In the genomic region with DNA sequence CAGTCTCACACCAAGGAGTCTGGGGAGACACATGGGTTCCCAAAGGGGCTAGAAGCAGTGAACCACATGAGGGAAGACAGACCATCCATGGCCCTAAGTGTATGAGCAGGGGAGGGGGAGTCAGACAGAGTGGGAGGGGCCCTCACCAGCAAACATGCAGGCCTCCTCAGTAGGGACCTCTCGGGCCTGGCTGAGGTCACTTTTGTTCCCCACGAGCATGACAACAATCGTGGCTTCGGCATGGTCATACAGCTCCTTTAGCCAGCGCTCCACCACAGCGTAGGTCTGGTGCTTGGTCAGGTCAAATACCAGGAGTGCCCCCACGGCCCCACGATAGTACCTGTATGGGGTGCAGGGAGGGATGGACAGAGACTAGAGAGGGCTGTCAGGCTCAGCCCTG, we compare ENCODE assay signal across 20 mouse cellular contexts. TPM values are rescaled to one million over a fixed set of nuclear protein-coding genes. Genes with fewer than 3 reads are reported as not detected.
DNase-seq lines count a peak whose midpoint lies in the region; ATAC-seq lines count a peak whose summit lies in the region.
"Had no signal": no experiment of that assay in that cellular context is flagged by ENCODE, and none has a peak within 500 bp of the region (broad histone marks: within the 10 kb centered on the region; RNA-seq: fewer than 3 reads in every experiment).

No protein-coding gene starts in this region.

- WGBS in forebrain, embryonic 11.5 days: 85% methylated on average over 8 of the region's 8 CpGs
- WGBS in forebrain, embryonic 14.5 days: 80% methylated on average over 8 of the region's 8 CpGs
- WGBS in midbrain, embryonic 13.5 days: 79% methylated on average over 8 of the region's 8 CpGs
- WGBS in midbrain, embryonic 16.5 days: 81% methylated on average over 8 of the region's 8 CpGs
- 81% methylated on average over 8 of the region's 8 CpGs for WGBS in embryonic facial prominence, embryonic 13.5 days

- peak; percentile 51 for DNase-seq in forebrain, embryonic 11.5 days (ENCODE audit: low spot score)
- no peak for DNase-seq in forebrain, embryonic 14.5 days (ENCODE audit: low spot score)
- peak; percentile 12 for DNase-seq in kidney, postnatal 10 days
- DNase-seq in kidney, adult 9 months: no peak
- DNase-seq in urinary bladder, adult 18-20 months (ENCODE audit: low spot score in 2 of 2): no peak
- DNase-seq: adrenal gland, postnatal 10 days; cerebellum, adult 11 months; cerebellum, adult 9-10 months; gastrocnemius, postnatal 36 days; heart, adult 11 months; heart, postnatal 36 days had no signal

- peaks cover 3% of the 10 kb centered on the region; the same call in 1 of the 2 replicates for H3K36me3 ChIP-seq in forebrain, embryonic 11.5 days (ENCODE audit: control insufficient read depth, insufficient read depth, low read length)
- peaks cover 28% of the 10 kb centered on the region for H3K36me3 ChIP-seq in forebrain, embryonic 14.5 days (ENCODE audit: control insufficient read depth, insufficient read depth, low read length)
- peaks cover 24% of the 10 kb centered on the region for H3K36me3 ChIP-seq in midbrain, embryonic 13.5 days
- H3K36me3 ChIP-seq in midbrain, embryonic 16.5 days (ENCODE audit: control insufficient read depth, insufficient read depth, low read length): peaks cover 9% of the 10 kb centered on the region
- H3K36me3 ChIP-seq in embryonic facial prominence, embryonic 13.5 days: peaks cover 24% of the 10 kb centered on the region

- no peak for ATAC-seq in forebrain, embryonic 11.5 days (replicated peaks; ENCODE audit: low FRiP score)
- ATAC-seq in forebrain, embryonic 14.5 days: no peak
- no peak for ATAC-seq in midbrain, embryonic 13.5 days
- ATAC-seq in midbrain, embryonic 16.5 days: no peak
- no peak for ATAC-seq in embryonic facial prominence, embryonic 13.5 days (ENCODE audit: insufficient number of reproducible peaks, insufficient read depth, low FRiP score, low TSS enrichment, low read depth)
- ATAC-seq: forebrain, embryonic 15.5 days had no signal

- no peaks in the 10 kb centered on the region for H3K27me3 ChIP-seq in forebrain, embryonic 11.5 days (ENCODE audit: control insufficient read depth, insufficient read depth, low read length)
- H3K27me3 ChIP-seq in forebrain, embryonic 14.5 days (replicated peaks; ENCODE audit: control insufficient read depth, insufficient read depth, low read length): no peaks in the 10 kb centered on the region
- no peaks in the 10 kb centered on the region for H3K27me3 ChIP-seq in midbrain, embryonic 13.5 days
- H3K27me3 ChIP-seq in midbrain, embryonic 16.5 days (ENCODE audit: control insufficient read depth, insufficient read depth, low read depth, low read length): no peaks in the 10 kb centered on the region
- no peaks in the 10 kb centered on the region for H3K27me3 ChIP-seq in embryonic facial prominence, embryonic 13.5 days
- H3K27me3 ChIP-seq: embryonic facial prominence, embryonic 15.5 days; forebrain, embryonic 15.5 days; heart, embryonic 13.5 days; hindbrain, embryonic 12.5 days had no signal

- peaks cover 15% of the 10 kb centered on the region for H3K4me1 ChIP-seq in forebrain, embryonic 11.5 days (replicated peaks; ENCODE audit: control insufficient read depth, insufficient read depth, low read length)
- H3K4me1 ChIP-seq in forebrain, embryonic 14.5 days (ENCODE audit: control insufficient read depth, insufficient read depth, low read length): peaks cover 23% of the 10 kb centered on the region
- H3K4me1 ChIP-seq in midbrain, embryonic 13.5 days (replicated peaks): peaks cover 49% of the 10 kb centered on the region
- peaks cover 22% of the 10 kb centered on the region for H3K4me1 ChIP-seq in midbrain, embryonic 16.5 days (ENCODE audit: control insufficient read depth, insufficient read depth, low read length)
- peaks cover 42% of the 10 kb centered on the region for H3K4me1 ChIP-seq in embryonic facial prominence, embryonic 13.5 days

- no peak overlapping the region for H3K4me2 ChIP-seq in forebrain, embryonic 11.5 days (ENCODE audit: low read depth, low read length, severe bottlenecking)
- no peak overlapping the region for H3K4me2 ChIP-seq in forebrain, embryonic 14.5 days (ENCODE audit: low read length)
- H3K4me2 ChIP-seq in midbrain, embryonic 13.5 days (replicated peaks): no peak overlapping the region
- H3K4me2 ChIP-seq in midbrain, embryonic 16.5 days (ENCODE audit: low read length): no peak overlapping the region
- H3K4me2 ChIP-seq in embryonic facial prominence, embryonic 13.5 days: no peak overlapping the region
- H3K4me2 ChIP-seq: embryonic facial prominence, embryonic 15.5 days; forebrain, embryonic 15.5 days; heart, embryonic 13.5 days; hindbrain, embryonic 12.5 days had no signal

- no peaks in the 10 kb centered on the region for H3K9me3 ChIP-seq in forebrain, embryonic 11.5 days (ENCODE audit: control insufficient read depth, low read length)
- no peaks in the 10 kb centered on the region for H3K9me3 ChIP-seq in forebrain, embryonic 14.5 days (replicated peaks; ENCODE audit: control insufficient read depth, low read length)
- H3K9me3 ChIP-seq in midbrain, embryonic 13.5 days: no peaks in the 10 kb centered on the region
- H3K9me3 ChIP-seq in midbrain, embryonic 16.5 days (replicated peaks; ENCODE audit: control insufficient read depth, low read length, poor library complexity, severe bottlenecking): no peaks in the 10 kb centered on the region
- no peaks in the 10 kb centered on the region for H3K9me3 ChIP-seq in embryonic facial prominence, embryonic 13.5 days
- H3K9me3 ChIP-seq: embryonic facial prominence, embryonic 15.5 days; forebrain, embryonic 15.5 days; heart, embryonic 13.5 days; hindbrain, embryonic 12.5 days had no signal

- H3K4me3 ChIP-seq in forebrain, embryonic 11.5 days (ENCODE audit: low read depth, low read length): no peak overlapping the region
- H3K4me3 ChIP-seq in forebrain, embryonic 14.5 days (ENCODE audit: low read depth, low read length): no peak overlapping the region
- no peak overlapping the region for H3K4me3 ChIP-seq in midbrain, embryonic 13.5 days (replicated peaks)
- no peak overlapping the region for H3K4me3 ChIP-seq in midbrain, embryonic 16.5 days (ENCODE audit: low read depth, low read length)
- no peak overlapping the region for H3K4me3 ChIP-seq in embryonic facial prominence, embryonic 13.5 days
- H3K4me3 ChIP-seq: embryonic facial prominence, embryonic 15.5 days; erythroblast, embryonic 14.5 days; forebrain, embryonic 15.5 days; heart, embryonic 13.5 days; hindbrain, embryonic 12.5 days had no signal

- no peak overlapping the region for H3K9ac ChIP-seq in forebrain, embryonic 11.5 days (ENCODE audit: low read length)
- no peak overlapping the region for H3K9ac ChIP-seq in forebrain, embryonic 14.5 days (ENCODE audit: low read length)
- H3K9ac ChIP-seq in midbrain, embryonic 13.5 days (replicated peaks): no peak overlapping the region
- no peak overlapping the region for H3K9ac ChIP-seq in midbrain, embryonic 16.5 days (ENCODE audit: low read depth, low read length)
- H3K9ac ChIP-seq in embryonic facial prominence, embryonic 13.5 days: 0 out of 2 replicates have a peak overlapping the region, but pooled peaks have one; percentile 16
- H3K9ac ChIP-seq: embryonic facial prominence, embryonic 15.5 days; forebrain, embryonic 15.5 days; heart, embryonic 13.5 days; hindbrain, embryonic 12.5 days had no signal

- no peak overlapping the region for H3K27ac ChIP-seq in forebrain, embryonic 11.5 days (ENCODE audit: low read depth, low read length)
- H3K27ac ChIP-seq in forebrain, embryonic 14.5 days (ENCODE audit: low read depth, low read length): no peak overlapping the region
- 0 out of 2 replicates have a peak overlapping the region, but pooled peaks have one; percentile 60 for H3K27ac ChIP-seq in midbrain, embryonic 13.5 days
- H3K27ac ChIP-seq in midbrain, embryonic 16.5 days (ENCODE audit: low read length): no peak overlapping the region
- peak overlapping the region; percentile 66; the same call in 1 of the 2 replicates for H3K27ac ChIP-seq in embryonic facial prominence, embryonic 13.5 days
- H3K27ac ChIP-seq: heart, embryonic 13.5 days; hindbrain, embryonic 12.5 days had no signal

RNA-seq across cellular contexts. Expression of a gene that starts 4.9 kb away (rescaled TPM):
- 0.43 and 1.1 TPM in 2 replicates for polyA plus RNA-seq in forebrain, embryonic 11.5 days (2014; fragmentation: Nextera tagmentation; extraction: Ambion mirVana)
- not detected in 2 replicates for polyA plus RNA-seq in forebrain, embryonic 14.5 days (2014; fragmentation: Nextera tagmentation; extraction: Ambion mirVana)
- not detected in 2 replicates for polyA plus RNA-seq in midbrain, embryonic 13.5 days (2015; fragmentation: Nextera tagmentation; extraction: Ambion mirVana)
- 0.69 TPM in 1 of 2 replicates, not detected in the other for polyA plus RNA-seq in midbrain, embryonic 16.5 days (2015; fragmentation: Nextera tagmentation; extraction: Ambion mirVana)
- polyA plus RNA-seq in embryonic facial prominence, embryonic 13.5 days (2015; fragmentation: Nextera tagmentation; extraction: Ambion mirVana): 18.6 and 19.5 TPM in 2 replicates
- polyA plus RNA-seq: erythroblast, embryonic 14.5 days; heart, postnatal 0 days had no signal

RNA-seq across cellular contexts. Expression of a gene that starts 9.7 kb away (rescaled TPM):
- 89.3 and 96.0 TPM in 2 replicates for polyA plus RNA-seq in forebrain, embryonic 11.5 days (2014; fragmentation: Nextera tagmentation; extraction: Ambion mirVana)
- 107 and 122 TPM in 2 replicates for polyA plus RNA-seq in forebrain, embryonic 14.5 days (2014; fragmentation: Nextera tagmentation; extraction: Ambion mirVana)
- 181 and 182 TPM in 2 replicates for polyA plus RNA-seq in midbrain, embryonic 13.5 days (2015; fragmentation: Nextera tagmentation; extraction: Ambion mirVana)
- polyA plus RNA-seq in midbrain, embryonic 16.5 days (2015; fragmentation: Nextera tagmentation; extraction: Ambion mirVana): 181 and 193 TPM in 2 replicates
- 164 and 169 TPM in 2 replicates for polyA plus RNA-seq in embryonic facial prominence, embryonic 13.5 days (2015; fragmentation: Nextera tagmentation; extraction: Ambion mirVana)

RNA-seq across cellular contexts. Expression of a gene that starts 10.4 kb away (rescaled TPM):
- 89.2 and 95.0 TPM in 2 replicates for polyA plus RNA-seq in forebrain, embryonic 11.5 days (2014; fragmentation: Nextera tagmentation; extraction: Ambion mirVana)
- polyA plus RNA-seq in forebrain, embryonic 14.5 days (2014; fragmentation: Nextera tagmentation; extraction: Ambion mirVana): 40.5 and 43.3 TPM in 2 replicates
- 39.1 and 46.7 TPM in 2 replicates for polyA plus RNA-seq in midbrain, embryonic 13.5 days (2015; fragmentation: Nextera tagmentation; extraction: Ambion mirVana)
- 39.8 and 41.3 TPM in 2 replicates for polyA plus RNA-seq in midbrain, embryonic 16.5 days (2015; fragmentation: Nextera tagmentation; extraction: Ambion mirVana)
- polyA plus RNA-seq in embryonic facial prominence, embryonic 13.5 days (2015; fragmentation: Nextera tagmentation; extraction: Ambion mirVana): 43.0 and 44.6 TPM in 2 replicates

RNA-seq across cellular contexts. Expression of a gene that starts 11.0 kb away (rescaled TPM):
- polyA plus RNA-seq in forebrain, embryonic 11.5 days (2014; fragmentation: Nextera tagmentation; extraction: Ambion mirVana): 44.4 and 46.2 TPM in 2 replicates
- polyA plus RNA-seq in forebrain, embryonic 14.5 days (2014; fragmentation: Nextera tagmentation; extraction: Ambion mirVana): 48.8 and 50.1 TPM in 2 replicates
- polyA plus RNA-seq in midbrain, embryonic 13.5 days (2015; fragmentation: Nextera tagmentation; extraction: Ambion mirVana): 49.5 and 51.5 TPM in 2 replicates
- polyA plus RNA-seq in midbrain, embryonic 16.5 days (2015; fragmentation: Nextera tagmentation; extraction: Ambion mirVana): 28.6 and 33.0 TPM in 2 replicates
- polyA plus RNA-seq in embryonic facial prominence, embryonic 13.5 days (2015; fragmentation: Nextera tagmentation; extraction: Ambion mirVana): 32.2 and 33.4 TPM in 2 replicates

RNA-seq across cellular contexts. Expression of a gene that starts 32.5 kb away (rescaled TPM):
- polyA plus RNA-seq in forebrain, embryonic 11.5 days (2014; fragmentation: Nextera tagmentation; extraction: Ambion mirVana): 142 and 148 TPM in 2 replicates
- polyA plus RNA-seq in forebrain, embryonic 14.5 days (2014; fragmentation: Nextera tagmentation; extraction: Ambion mirVana): 135 and 155 TPM in 2 replicates
- polyA plus RNA-seq in midbrain, embryonic 13.5 days (2015; fragmentation: Nextera tagmentation; extraction: Ambion mirVana): 142 and 148 TPM in 2 replicates
- 127 and 144 TPM in 2 replicates for polyA plus RNA-seq in midbrain, embryonic 16.5 days (2015; fragmentation: Nextera tagmentation; extraction: Ambion mirVana)
- polyA plus RNA-seq in embryonic facial prominence, embryonic 13.5 days (2015; fragmentation: Nextera tagmentation; extraction: Ambion mirVana): 259 and 274 TPM in 2 replicates

Comparison
In these comparisons a context has a peak if more than half of its experiments do, and no peak if none do; other contexts are left out.
1. DNase-seq: peak in forebrain, embryonic 11.5 days (single experiment) and kidney, postnatal 10 days (single experiment); none in forebrain, embryonic 14.5 days (single experiment), kidney, adult 9 months (single experiment) and urinary bladder, adult 18-20 months (0 of 2).
2. H3K27ac ChIP-seq: peak in midbrain, embryonic 13.5 days (single experiment) and embryonic facial prominence, embryonic 13.5 days (single experiment); none in forebrain, embryonic 11.5 days (single experiment), forebrain, embryonic 14.5 days (single experiment) and midbrain, embryonic 16.5 days (single experiment).